Mouse (Mus musculus) heart, embryonic 11.5 days (tissue): Measurements from ENCODE around the gene Edil3. TPM values are rescaled to one million over a fixed set of nuclear protein-coding genes. Genes with fewer than 3 reads are reported as not detected.
"Not testable (repeated sequence)": the region's sequence is repeated elsewhere in the genome, so short reads cannot be mapped to it uniquely, and the experiment has no call there.

ENCODE experiments used
- ATAC-seq: fragments of 200-750 bp; cut with Nextera tagmentation; replicated peaks from 2 replicates; pipeline ENCODE4 v1.8.0; 2017; ENCODE audit warnings: moderate library complexity; ENCODE audit not compliant: insufficient number of reproducible peaks, low FRiP score, low TSS enrichment
- H3K27ac ChIP-seq: fragments of 300-500 bp; sonication (generic); 2 replicates; pipeline ENCODE4 v1.5.1; 2014; ENCODE audit warnings: mild to moderate bottlenecking, low read depth, low read length
- H3K27me3 ChIP-seq: fragments of 300-500 bp; sonication (generic); 2 replicates; pipeline ENCODE4 v1.6.1; 2014; ENCODE audit warnings: mild to moderate bottlenecking, low read length, mixed read lengths; ENCODE audit not compliant: control insufficient read depth, insufficient read depth
- H3K36me3 ChIP-seq: fragments of 300-500 bp; sonication (generic); 2 replicates; pipeline ENCODE4 v1.6.1; 2014; ENCODE audit warnings: mild to moderate bottlenecking, low read length, moderate library complexity, mixed read lengths; ENCODE audit not compliant: control insufficient read depth, insufficient read depth
- H3K4me1 ChIP-seq: fragments of 300-500 bp; sonication (generic); 2 replicates; pipeline ENCODE4 v1.6.1; 2014; ENCODE audit warnings: low read length; ENCODE audit not compliant: control insufficient read depth, insufficient read depth
- H3K4me2 ChIP-seq: fragments of 300-500 bp; sonication (generic); 2 replicates; pipeline ENCODE4 v1.6.1; 2014; ENCODE audit warnings: mild to moderate bottlenecking, moderate library complexity
- H3K4me3 ChIP-seq: fragments of 300-500 bp; sonication (generic); 2 replicates; pipeline ENCODE4 v1.5.1; 2014; ENCODE audit warnings: low read depth, low read length
- H3K9ac ChIP-seq: fragments of 300-500 bp; sonication (generic); 2 replicates; pipeline ENCODE4 v1.6.1; 2014; ENCODE audit warnings: mild to moderate bottlenecking, low read depth, low read length, moderate library complexity
- H3K9me3 ChIP-seq: fragments of 300-500 bp; sonication (generic); replicated peaks from 2 replicates; pipeline ENCODE4 v1.6.1; 2016; ENCODE audit warnings: low read length; ENCODE audit not compliant: control insufficient read depth
- WGBS: fragments of 180-500 bp; shearing (Covaris S2); extraction: QIAGEN DNeasy Blood & Tissue Kit; methylation state at CpG from one replicate; pipeline ENCODE4 v1.1.7; 2014; ENCODE audit not compliant: insufficient replicate concordance; 5-methylcytosine and 5-hydroxymethylcytosine counted together
- polyA plus RNA-seq: library from polyadenylated mRNA; unstranded; fragments of >200 nt; fragmentation: Nextera tagmentation; extraction: Ambion mirVana; gene quantifications from 2 replicates; pipeline ENCODE4 v1.2.1, GENCODE M21; 2014

The Edil3 gene
- polyA plus RNA-seq, 1 experiment from 2014 or later: 15.1 TPM

DNA sequence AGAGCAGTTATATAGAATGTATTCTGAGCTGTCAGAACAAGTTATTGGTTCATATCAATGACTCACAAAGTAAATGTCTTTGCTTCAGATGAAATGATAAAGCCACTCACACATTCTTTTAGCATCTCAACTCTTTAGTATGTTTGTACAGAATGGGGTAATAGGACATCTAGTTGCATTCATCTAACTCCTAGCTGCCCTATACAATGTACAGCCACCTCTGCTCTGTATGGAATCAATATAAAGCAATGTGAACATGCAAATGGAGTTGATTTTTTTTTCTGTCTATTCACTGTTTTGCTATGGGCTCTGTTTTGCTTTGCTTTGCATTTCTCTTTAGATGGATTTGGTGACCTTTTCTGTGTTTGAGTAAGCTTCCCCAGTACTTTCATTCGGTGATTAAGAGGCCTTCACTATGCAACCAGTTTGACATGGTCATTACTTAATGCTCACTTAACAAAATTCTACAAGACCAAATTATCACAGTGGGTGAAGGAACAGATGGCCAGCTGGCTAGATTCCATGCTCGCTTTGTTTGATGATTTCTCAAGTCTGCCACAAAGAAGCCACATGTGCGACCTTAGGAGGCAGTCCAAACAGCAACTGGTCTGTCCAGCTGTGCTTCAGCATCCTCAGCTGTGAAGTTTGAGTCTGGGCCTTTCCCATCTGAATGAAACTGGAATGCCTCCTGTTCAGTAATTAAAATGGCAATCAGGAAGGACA, 208.7 kb downstream of the Edil3 start:
- WGBS: 56% methylated on average over 3 of the region's 3 CpGs
- Histone ChIP-seq H3K4me1 (no peaks in the 10 kb centered on the region), H3K4me3 (no peak overlapping the region), H3K4me2 (no peak overlapping the region), H3K27ac (no peak overlapping the region), H3K9me3 (no peaks in the 10 kb centered on the region), H3K36me3 (no peaks in the 10 kb centered on the region), H3K9ac (no peak overlapping the region), H3K27me3 (no peaks in the 10 kb centered on the region)
- ATAC-seq: no peak

DNA sequence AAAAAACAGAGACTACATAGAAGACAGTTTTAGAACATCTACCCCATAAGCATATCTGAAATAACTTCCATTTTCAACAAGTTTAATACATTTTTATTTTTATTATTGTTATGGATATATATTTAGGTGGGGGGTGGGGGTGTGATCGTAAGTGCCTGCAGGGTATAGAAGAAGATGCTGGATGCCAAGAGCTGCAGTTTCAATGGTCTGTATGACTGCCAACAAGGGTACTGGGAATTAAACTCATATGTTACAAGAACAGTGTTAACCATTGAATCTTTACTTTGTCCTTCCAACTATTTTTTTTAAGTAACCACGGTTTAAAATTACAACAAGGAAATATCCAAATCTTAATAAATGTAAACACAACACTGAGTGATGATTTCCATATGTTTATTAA, 214.4 kb downstream of the Edil3 start:
- no peaks in the 10 kb centered on the region for H3K9me3 ChIP-seq
- no peak overlapping the region for H3K9ac ChIP-seq
- no peaks in the 10 kb centered on the region for H3K4me1 ChIP-seq
- H3K27me3 ChIP-seq: no peaks in the 10 kb centered on the region
- no peak overlapping the region for H3K4me2 ChIP-seq
- WGBS: 75% methylated on average over 2 of the region's 2 CpGs
- H3K27ac ChIP-seq: no peak overlapping the region
- ATAC-seq: no peak
- no peak overlapping the region for H3K4me3 ChIP-seq
- H3K36me3 ChIP-seq: no peaks in the 10 kb centered on the region

DNA sequence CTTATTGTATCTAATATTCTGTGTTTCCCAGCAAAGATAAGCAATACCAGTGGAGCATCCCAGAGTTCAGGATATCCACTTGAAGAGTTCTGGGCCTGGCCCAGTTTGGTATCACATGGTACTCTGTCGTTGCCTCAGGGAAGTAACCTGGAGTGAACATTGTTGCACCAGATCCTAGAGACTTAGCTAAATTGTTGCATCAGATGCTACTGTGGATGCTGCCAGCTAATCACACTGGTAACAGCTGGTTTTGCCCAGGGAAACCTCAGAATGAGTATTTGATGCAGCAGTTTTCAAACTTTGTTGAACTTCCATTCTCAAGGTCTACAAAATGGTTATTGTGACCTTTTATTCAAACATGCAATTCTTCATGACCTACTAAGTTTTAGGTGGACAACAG, 220.2 kb downstream of the Edil3 start:
- no peaks in the 10 kb centered on the region for H3K27me3 ChIP-seq
- WGBS: 81% methylated on average over 1 of the region's 1 CpGs
- no peak overlapping the region for H3K4me3 ChIP-seq
- no peaks in the 10 kb centered on the region for H3K4me1 ChIP-seq
- no peak for ATAC-seq
- no peak overlapping the region for H3K9ac ChIP-seq
- H3K9me3 ChIP-seq: no peaks in the 10 kb centered on the region
- no peak overlapping the region for H3K27ac ChIP-seq
- H3K4me2 ChIP-seq: no peak overlapping the region
- H3K36me3 ChIP-seq: no peaks in the 10 kb centered on the region

DNA sequence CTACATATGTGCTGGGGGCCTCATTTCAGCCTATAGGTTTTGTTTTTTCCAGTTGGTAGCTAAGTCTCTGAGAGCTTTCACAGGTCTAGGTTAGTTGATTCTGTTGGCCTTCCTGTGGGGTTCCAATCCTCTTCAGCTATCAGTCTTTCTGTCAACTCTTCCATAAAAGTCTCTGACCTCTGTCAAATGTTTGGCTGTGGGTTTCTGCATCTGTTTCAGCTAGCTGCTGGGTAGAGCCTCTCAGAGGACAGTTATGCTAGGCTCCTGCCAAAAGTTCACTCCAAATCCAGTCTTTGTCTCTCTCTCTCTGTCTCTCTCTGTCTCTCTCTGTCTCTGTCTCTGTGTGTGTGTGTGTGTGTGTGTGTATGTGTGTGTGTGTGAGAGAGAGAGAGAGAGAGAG, 248.9 kb downstream of the Edil3 start:
- not testable (repeated sequence) for H3K4me2 ChIP-seq, ATAC-seq, H3K4me1 ChIP-seq, H3K9me3 ChIP-seq, H3K27me3 ChIP-seq, H3K27ac ChIP-seq, H3K9ac ChIP-seq, H3K4me3 ChIP-seq, H3K36me3 ChIP-seq

DNA sequence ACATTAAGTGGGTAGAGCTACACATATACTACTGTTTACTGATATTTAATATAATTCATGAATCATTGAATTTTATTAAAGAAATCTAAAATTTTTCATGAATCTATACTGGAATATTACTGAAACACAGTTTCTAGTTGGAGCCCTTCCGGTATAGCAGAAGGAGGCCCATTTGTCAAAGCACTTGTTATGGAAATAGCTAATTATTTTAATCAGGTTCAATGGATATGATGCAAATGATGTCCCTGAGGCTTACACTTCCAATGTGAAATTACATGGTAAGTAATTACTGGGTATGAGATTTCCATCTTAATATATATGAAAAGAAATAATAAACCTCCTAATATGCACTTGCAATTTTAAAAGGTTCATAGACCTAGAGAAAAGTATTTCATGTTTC, 254.9 kb downstream of the Edil3 start:
- ATAC-seq: no peak
- Histone ChIP-seq H3K4me1 (no peaks in the 10 kb centered on the region; the same call in 1 of the 2 replicates), H3K27me3 (no peaks in the 10 kb centered on the region)

DNA sequence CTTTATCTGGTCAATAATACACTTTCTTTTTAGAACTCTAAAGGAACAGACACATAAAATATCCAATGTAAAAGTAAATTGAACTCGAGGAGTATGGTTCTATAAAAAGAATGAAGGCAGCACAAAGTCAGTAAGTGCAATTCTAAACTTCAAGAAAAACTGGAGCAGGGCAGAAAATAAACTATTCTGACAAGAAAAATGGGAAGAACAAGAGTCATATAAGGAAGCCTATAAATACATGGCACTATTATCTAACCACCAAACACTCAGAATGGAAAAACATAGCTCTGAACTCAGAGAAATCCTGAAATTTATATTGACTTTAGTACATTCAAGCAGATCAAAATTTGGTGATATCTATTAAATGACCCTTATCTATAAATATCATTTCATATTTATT, 284.6 kb downstream of the Edil3 start:
- Histone ChIP-seq H3K4me2 (no peak overlapping the region), H3K27ac (no peak overlapping the region), H3K9me3 (no peaks in the 10 kb centered on the region), H3K4me1 (no peaks in the 10 kb centered on the region), H3K36me3 (no peaks in the 10 kb centered on the region), H3K27me3 (no peaks in the 10 kb centered on the region), H3K4me3 (no peak overlapping the region), H3K9ac (no peak overlapping the region)
- no peak for ATAC-seq
- WGBS: 53% methylated on average over 1 of the region's 1 CpGs

More for the DNA sequence above, 254.9 kb downstream of the Edil3 start:
- no peaks in the 10 kb centered on the region for H3K36me3 ChIP-seq
- H3K4me3 ChIP-seq: no peak overlapping the region
- WGBS: 94% methylated on average over 1 of the region's 1 CpGs
- no peak overlapping the region for H3K9ac ChIP-seq
- no peaks in the 10 kb centered on the region for H3K9me3 ChIP-seq
- no peak overlapping the region for H3K27ac ChIP-seq
- no peak overlapping the region for H3K4me2 ChIP-seq

DNA sequence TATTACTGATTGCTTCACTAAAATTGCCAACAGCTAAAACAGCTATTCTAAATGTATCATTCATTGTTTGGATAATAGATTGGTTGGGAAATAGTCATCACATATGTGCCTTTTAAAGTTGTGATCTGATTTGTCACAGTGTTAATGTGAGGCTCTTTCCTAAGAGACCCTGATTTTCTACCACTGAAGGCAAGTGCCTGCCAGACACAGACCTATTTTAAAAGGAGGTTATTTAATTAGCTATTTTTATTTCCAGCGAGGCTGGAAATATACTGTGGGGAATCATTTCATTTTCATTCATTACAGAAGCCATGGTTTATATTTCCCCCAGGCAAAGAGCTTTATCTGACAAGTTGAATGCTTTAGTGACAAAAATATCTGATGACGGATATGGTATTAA, 296.3 kb downstream of the Edil3 start:
- H3K9me3 ChIP-seq: no peaks in the 10 kb centered on the region
- no peaks in the 10 kb centered on the region for H3K27me3 ChIP-seq
- no peaks in the 10 kb centered on the region for H3K4me1 ChIP-seq
- H3K4me2 ChIP-seq: no peak overlapping the region
- ATAC-seq: no peak
- WGBS: 66% methylated on average over 2 of the region's 2 CpGs
- no peak overlapping the region for H3K9ac ChIP-seq
- H3K4me3 ChIP-seq: no peak overlapping the region
- no peak overlapping the region for H3K27ac ChIP-seq
- no peaks in the 10 kb centered on the region for H3K36me3 ChIP-seq

DNA sequence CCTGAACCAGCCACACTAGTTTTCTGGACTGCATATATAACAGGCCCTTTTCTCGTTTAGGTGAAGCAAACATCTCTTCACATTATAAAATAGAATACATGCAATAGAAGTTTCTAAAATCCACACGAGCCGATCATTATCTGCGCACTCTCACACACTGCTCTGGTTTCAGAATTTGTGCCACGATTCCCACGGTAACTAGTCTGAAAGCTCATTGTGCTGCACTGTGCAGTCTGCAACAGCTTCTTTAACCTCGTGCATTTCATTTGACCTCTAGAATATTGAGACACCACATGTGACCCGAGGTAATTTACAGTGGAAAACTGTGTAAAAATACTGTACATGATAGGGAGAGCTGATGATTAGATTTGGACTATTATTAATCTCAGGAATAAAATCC, 298.5 kb downstream of the Edil3 start:
- Histone ChIP-seq H3K4me3 (no peak overlapping the region), H3K36me3 (no peaks in the 10 kb centered on the region), H3K27ac (no peak overlapping the region), H3K4me1 (no peaks in the 10 kb centered on the region), H3K9me3 (no peaks in the 10 kb centered on the region), H3K27me3 (no peaks in the 10 kb centered on the region), H3K4me2 (no peak overlapping the region), H3K9ac (no peak overlapping the region)
- ATAC-seq: no peak
- 75% methylated on average over 8 of the region's 8 CpGs for WGBS

DNA sequence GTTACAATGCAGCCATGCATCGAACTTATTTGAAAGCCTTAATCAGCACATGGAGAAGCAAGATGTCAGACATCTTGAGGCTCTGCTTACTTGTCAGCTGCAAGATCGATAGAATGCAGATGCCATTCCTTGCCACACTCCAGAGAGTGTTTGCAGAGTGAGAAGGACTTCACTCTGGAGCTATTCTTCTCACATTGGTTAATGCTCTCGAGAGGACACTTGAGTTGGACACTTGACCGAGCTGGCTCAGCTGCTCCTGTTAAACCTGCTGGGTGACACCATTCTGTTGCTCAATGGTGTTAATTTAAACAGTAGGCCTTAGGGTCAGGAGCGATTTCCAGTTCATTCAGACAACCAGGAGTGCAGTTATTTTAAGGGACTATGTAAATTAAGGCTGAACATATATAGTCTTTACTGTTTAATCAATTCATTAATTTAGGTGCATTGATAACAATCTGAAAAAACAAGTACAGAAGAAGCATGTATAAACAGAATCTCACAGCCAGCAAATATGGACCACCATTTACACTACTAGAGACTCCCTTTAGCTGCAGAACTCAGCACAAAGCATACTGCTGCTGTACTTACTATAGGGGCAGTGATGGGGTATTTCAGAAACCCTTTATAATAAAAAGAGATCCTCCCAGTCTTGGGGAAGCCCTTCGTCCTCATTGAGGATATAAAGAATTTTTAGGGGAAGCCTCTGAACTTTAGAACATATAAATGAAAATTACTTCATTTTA, 301.4 kb downstream of the Edil3 start:
- WGBS: 39% methylated on average over 6 of the region's 6 CpGs
- Histone ChIP-seq H3K4me3 (no peak overlapping the region), H3K4me2 (no peak overlapping the region), H3K9ac (no peak overlapping the region), H3K36me3 (no peaks in the 10 kb centered on the region), H3K9me3 (no peaks in the 10 kb centered on the region), H3K27ac (no peak overlapping the region), H3K4me1 (no peaks in the 10 kb centered on the region), H3K27me3 (no peaks in the 10 kb centered on the region)
- no peak for ATAC-seq
